Mouse (Mus musculus) left cerebral cortex, postnatal 14 days (tissue): Measurements from ENCODE around the gene Tenm4. TPM values are rescaled to one million over a fixed set of nuclear protein-coding genes. Genes with fewer than 3 reads are reported as not detected.
"Not testable (repeated sequence)": the region's sequence is repeated elsewhere in the genome, so short reads cannot be mapped to it uniquely, and the experiment has no call there.

Experiments used
- DNase-seq, 2 experiments: peaks; one replicate each; pipeline ENCODE4 v3.0.0; 2021 to 2022; ENCODE audit warnings: low spot score in 2 of 2, mixed read lengths in 1 of 2
- intact Hi-C: fragments of 180-260 bp; cut with DNase I; formaldehyde crosslinking; loops from one replicate; pipeline ENCODE4 v1.15.1; 2025
- microRNA-seq, 2 experiments: library from miRNA; unstranded; fragments of <30 nt; microRNA quantifications; one replicate each; pipeline ENCODE4 v1.2.0; 2022
- total RNA-seq, 2 experiments: library from RNA; stranded (reverse); gene quantifications; 2 replicates each; pipeline ENCODE4 v1.2.3; 2021

Gene Tenm4
- total RNA-seq, 2 experiments from 2014 or later: 117 to 118 TPM

DNA sequence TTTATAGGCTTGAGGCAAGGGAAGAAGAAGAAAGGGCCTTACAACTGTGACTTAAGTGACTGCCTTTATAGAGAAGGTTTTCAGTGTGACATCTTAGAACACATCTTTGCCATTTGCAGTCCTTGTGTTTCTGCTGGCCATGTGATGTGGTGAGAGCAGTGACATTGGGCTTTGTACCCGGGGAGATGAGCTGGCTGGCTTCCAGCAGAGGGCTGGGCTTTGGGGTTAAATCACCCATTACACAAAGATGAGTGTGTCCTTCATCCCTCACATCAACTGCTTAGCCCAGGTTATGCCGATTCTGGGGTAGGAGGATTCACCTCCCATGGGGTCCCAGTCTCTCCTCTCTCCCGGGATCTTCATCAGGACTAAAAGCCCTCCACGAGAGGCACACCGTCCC is 738.8 kb downstream of the Tenm4 start:
- intact Hi-C loops: loop anchor here (10.0 kb wide), 2 partner anchors 225 to 335 kb away; no protein-coding TSS in a partner anchor
- peak in 1 of 2 experiments; percentile 2 for DNase-seq

- DNase-seq: peak in 1 of 2 experiments; percentile 1
- intact Hi-C loops: loop anchor here (10.0 kb wide), 1 partner anchor 336 kb away; no protein-coding TSS in a partner anchor
These were observed 739.4 kb downstream of the Tenm4 start for GRCm38 (mm10) chr7:96910310-96910960.

GRCm38 (mm10) chr7:96914031-96914430 is 743.0 kb downstream of the Tenm4 start:
- intact Hi-C loops: loop anchor here (1.0 to 10.0 kb wide), 3 partner anchors 136 to 395 kb away; no protein-coding TSS in a partner anchor
- peak; percentile 92 for DNase-seq

GRCm38 (mm10) chr7:96915452-96916105 is 744.5 kb downstream of the Tenm4 start:
- peak; percentile 64 to 78 for DNase-seq
- intact Hi-C loops: loop anchor here (2.0 to 10.0 kb wide), 2 partner anchors 341 to 397 kb away; no protein-coding TSS in a partner anchor

GRCm38 (mm10) chr7:96920447-96921095 is 749.5 kb downstream of the Tenm4 start:
- no peak for DNase-seq
- intact Hi-C loops: no loop called here

GRCm38 (mm10) chr7:96922927-96923326 is 751.9 kb downstream of the Tenm4 start:
- intact Hi-C loops: no loop called here
- DNase-seq: no peak

GRCm38 (mm10) chr7:96943715-96944377 is 772.8 kb downstream of the Tenm4 start:
- DNase-seq: no peak
- intact Hi-C loops: no loop called here

DNA sequence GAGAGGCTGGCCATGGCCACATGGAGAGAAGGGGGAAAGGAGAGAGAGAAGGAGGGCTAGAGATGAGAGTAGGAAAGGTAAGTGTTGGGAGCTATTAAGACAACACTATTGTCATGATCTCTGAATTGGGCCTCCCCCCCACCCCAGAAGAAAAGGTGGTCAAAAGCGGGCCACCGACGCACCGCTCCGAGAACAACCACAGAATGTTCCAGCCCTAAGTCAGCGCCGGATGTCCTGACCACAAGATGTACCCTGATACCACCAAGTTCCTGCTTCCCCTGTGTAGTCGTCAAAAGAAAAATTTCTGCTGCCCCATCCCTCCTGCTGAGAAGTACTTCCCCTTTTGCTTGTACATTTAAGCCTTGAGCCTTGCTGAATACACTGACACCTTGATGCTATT is 775.5 kb downstream of the Tenm4 start:
- intact Hi-C loops, DNase-seq: not testable (repeated sequence)

GRCm38 (mm10) chr7:96951281-96952051 is 780.4 kb downstream of the Tenm4 start, which contains the start of gene Nars2:
Nars2 (plus strand) TSS chr7:96951505.
- intact Hi-C loops: no loop called here
- peak; percentile 91 to 93 for DNase-seq

DNA sequence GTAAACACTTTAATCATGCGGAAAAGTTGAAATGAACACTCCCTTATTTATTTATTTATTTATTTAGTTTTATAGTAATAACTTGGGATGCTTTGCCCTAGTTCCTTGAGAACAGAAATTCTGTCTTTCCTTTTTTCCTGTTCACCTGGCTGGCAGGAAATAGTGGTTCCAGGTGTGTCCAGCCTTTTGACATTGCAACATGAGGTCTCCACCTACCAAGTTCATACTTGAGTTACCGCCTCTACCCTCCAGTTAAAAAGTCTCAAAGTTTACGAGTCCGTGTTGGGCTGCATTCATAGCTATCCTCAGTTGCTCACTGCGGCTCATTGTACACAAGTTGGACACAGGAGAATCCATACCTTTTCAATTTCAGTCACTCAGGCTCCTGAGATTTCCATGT is 781.0 kb downstream of the Tenm4 start:
- DNase-seq: no peak
- intact Hi-C loops: no loop called here

GRCm38 (mm10) chr7:96959168-96959567 is 788.1 kb downstream of the Tenm4 start:
- intact Hi-C loops: no loop called here
- no peak for DNase-seq

Small RNA genes lying within 50 kb of the gene (microRNA-seq; reads per million reads assigned to microRNA genes)
- gene Mir6394 (0 reads per million in 2 experiments), gene Mir708 (1,873 to 2,040 reads per million in 2 experiments)
